In genomic region chr7:29287481-29287880, GRCm38 (mm10) we compare ENCODE assay signal across 19 mouse cellular contexts. TPM values are rescaled to one million over a fixed set of nuclear protein-coding genes. Genes with fewer than 3 reads are reported as not detected.
DNase-seq lines count a peak whose midpoint lies in the region; ATAC-seq and TF ChIP-seq lines count a peak whose summit lies in the region.
"Had no signal": no experiment of that assay in that cellular context is flagged by ENCODE, and none has a peak within 500 bp of the region (broad histone marks: within the 10 kb centered on the region; RNA-seq: fewer than 3 reads in every experiment).

No protein-coding gene starts in this region.

- no peak overlapping the region for H3K4me2 ChIP-seq in kidney, postnatal 0 days (ENCODE audit: low read length)
- no peak overlapping the region for H3K4me2 ChIP-seq in midbrain, embryonic 11.5 days
- H3K4me2 ChIP-seq in midbrain, embryonic 14.5 days (ENCODE audit: low read length) = no peak overlapping the region
- no peak overlapping the region for H3K4me2 ChIP-seq in stomach, embryonic 16.5 days (ENCODE audit: low read depth, low read length)
- H3K4me2 ChIP-seq: forebrain, embryonic 15.5 days; hindbrain, embryonic 12.5 days; limb, embryonic 15.5 days; stomach, embryonic 15.5 days had no signal

- 89% methylated on average over 7 of the region's 7 CpGs for WGBS in kidney, postnatal 0 days
- WGBS in midbrain, embryonic 11.5 days = 88% methylated on average over 7 of the region's 7 CpGs
- WGBS in midbrain, embryonic 14.5 days = 88% methylated on average over 7 of the region's 7 CpGs
- 84% methylated on average over 7 of the region's 7 CpGs for WGBS in stomach, embryonic 16.5 days

- H3K27ac ChIP-seq in kidney, postnatal 0 days = no peak overlapping the region
- H3K27ac ChIP-seq in midbrain, embryonic 11.5 days (ENCODE audit: low read depth, low read length) = no peak overlapping the region
- no peak overlapping the region for H3K27ac ChIP-seq in midbrain, embryonic 14.5 days (replicated peaks; ENCODE audit: low read depth, low read length)
- H3K27ac ChIP-seq in stomach, embryonic 16.5 days (ENCODE audit: low read length) = peak overlapping the region; percentile 27; the same call in 1 of the 2 replicates
- H3K27ac ChIP-seq: forebrain, embryonic 15.5 days; hindbrain, embryonic 12.5 days; limb, embryonic 15.5 days; stomach, embryonic 15.5 days had no signal

- peaks cover 16% of the 10 kb centered on the region for H3K4me1 ChIP-seq in kidney, postnatal 0 days (replicated peaks; ENCODE audit: insufficient read depth, low read length)
- peaks cover 19% of the 10 kb centered on the region for H3K4me1 ChIP-seq in midbrain, embryonic 11.5 days (ENCODE audit: control insufficient read depth, insufficient read depth, low read length)
- H3K4me1 ChIP-seq in midbrain, embryonic 14.5 days (ENCODE audit: control insufficient read depth, insufficient read depth, low read length) = peaks cover 4% of the 10 kb centered on the region; the same call in 1 of the 2 replicates
- peaks cover 24% of the 10 kb centered on the region for H3K4me1 ChIP-seq in stomach, embryonic 16.5 days (ENCODE audit: control insufficient read depth, insufficient read depth, low read length)

- H3K4me3 ChIP-seq in kidney, postnatal 0 days (replicated peaks; ENCODE audit: low read depth, low read length) = no peak overlapping the region
- no peak overlapping the region for H3K4me3 ChIP-seq in midbrain, embryonic 11.5 days (ENCODE audit: low read depth, low read length)
- no peak overlapping the region for H3K4me3 ChIP-seq in midbrain, embryonic 14.5 days (replicated peaks; ENCODE audit: low read depth, low read length)
- H3K4me3 ChIP-seq in stomach, embryonic 16.5 days (replicated peaks; ENCODE audit: low read length) = no peak overlapping the region
- H3K4me3 ChIP-seq: forebrain, embryonic 15.5 days; hindbrain, embryonic 12.5 days; limb, embryonic 15.5 days; stomach, embryonic 15.5 days had no signal

- H3K9ac ChIP-seq in kidney, postnatal 0 days (ENCODE audit: low read depth, low read length) = no peak overlapping the region
- no peak overlapping the region for H3K9ac ChIP-seq in midbrain, embryonic 11.5 days (ENCODE audit: low read length)
- H3K9ac ChIP-seq in midbrain, embryonic 14.5 days (replicated peaks; ENCODE audit: low read length) = no peak overlapping the region
- no peak overlapping the region for H3K9ac ChIP-seq in stomach, embryonic 16.5 days (ENCODE audit: low read length)
- H3K9ac ChIP-seq: forebrain, embryonic 15.5 days; hindbrain, embryonic 12.5 days; limb, embryonic 15.5 days; stomach, embryonic 15.5 days had no signal

- H3K9me3 ChIP-seq in kidney, postnatal 0 days (replicated peaks; ENCODE audit: low read length) = no peaks in the 10 kb centered on the region
- H3K9me3 ChIP-seq in midbrain, embryonic 11.5 days (ENCODE audit: control insufficient read depth, low read length) = no peaks in the 10 kb centered on the region
- H3K9me3 ChIP-seq in midbrain, embryonic 14.5 days (ENCODE audit: control insufficient read depth, low read length) = no peaks in the 10 kb centered on the region
- H3K9me3 ChIP-seq in stomach, embryonic 16.5 days (replicated peaks; ENCODE audit: control insufficient read depth, low read length) = no peaks in the 10 kb centered on the region
- H3K9me3 ChIP-seq: forebrain, embryonic 15.5 days; hindbrain, embryonic 12.5 days; limb, embryonic 15.5 days; stomach, embryonic 15.5 days had no signal

- no peaks in the 10 kb centered on the region for H3K36me3 ChIP-seq in kidney, postnatal 0 days (ENCODE audit: insufficient read depth, low read length)
- H3K36me3 ChIP-seq in midbrain, embryonic 11.5 days (ENCODE audit: control insufficient read depth, insufficient read depth, low read length) = no peaks in the 10 kb centered on the region
- H3K36me3 ChIP-seq in midbrain, embryonic 14.5 days (ENCODE audit: control insufficient read depth, insufficient read depth, low read length) = no peaks in the 10 kb centered on the region
- H3K36me3 ChIP-seq in stomach, embryonic 16.5 days (ENCODE audit: control insufficient read depth, insufficient read depth, low read length) = no peaks in the 10 kb centered on the region
- H3K36me3 ChIP-seq: forebrain, embryonic 15.5 days; hindbrain, embryonic 12.5 days; limb, embryonic 15.5 days; stomach, embryonic 15.5 days had no signal

- no peak for ATAC-seq in kidney, postnatal 0 days (replicated peaks; ENCODE audit: low FRiP score, low read depth)
- no peak for ATAC-seq in midbrain, embryonic 11.5 days (ENCODE audit: low FRiP score)
- ATAC-seq in midbrain, embryonic 14.5 days (ENCODE audit: low FRiP score, low TSS enrichment) = no peak
- no peak for ATAC-seq in stomach, embryonic 16.5 days (ENCODE audit: insufficient read depth, low FRiP score)
- ATAC-seq: forebrain, embryonic 15.5 days; inflammation-experienced regulatory T-cells, adult 6 months had no signal

- H3K27me3 ChIP-seq in kidney, postnatal 0 days (ENCODE audit: insufficient read depth, low read length) = no peaks in the 10 kb centered on the region; the same call in 1 of the 2 replicates
- H3K27me3 ChIP-seq in midbrain, embryonic 11.5 days (ENCODE audit: control insufficient read depth, insufficient read depth, low read length) = peaks cover 4% of the 10 kb centered on the region
- peaks cover 5% of the 10 kb centered on the region for H3K27me3 ChIP-seq in midbrain, embryonic 14.5 days (ENCODE audit: control insufficient read depth, insufficient read depth, low read length)
- peaks cover 1% of the 10 kb centered on the region; the same call in 1 of the 2 replicates for H3K27me3 ChIP-seq in stomach, embryonic 16.5 days (ENCODE audit: control insufficient read depth, insufficient read depth, low read length)

- peak; percentile 16; the same call in 1 of the 2 replicates for TF ChIP-seq CTCF in kidney, postnatal 0 days (IDR thresholded peaks at IDR 0.05; ENCODE audit: low read depth)

- DNase-seq in kidney, postnatal 0 days (ENCODE audit: low spot score) = no peak
- no peak for DNase-seq in kidney, postnatal 36 days
- peak; percentile 72 for DNase-seq in midbrain, embryonic 11.5 days (ENCODE audit: low spot score, missing footprints)
- no peak for DNase-seq in midbrain, embryonic 14.5 days
- peak; percentile 81 for DNase-seq in R1 (ENCODE audit: low read depth, low spot score)
- no peak for DNase-seq in cerebellum, adult 11 months
- DNase-seq in cerebellum, postnatal 25 days = no peak
- DNase-seq: B cell, adult 2 months; cerebellum, adult 2 months; gastrocnemius, postnatal 36 days; lung, adult 2 months; retina, postnatal 1 day; thymus, postnatal 14 days had no signal

RNA-seq across cellular contexts. Expression of gene Ppp1r14a, which starts 1.6 kb away (rescaled TPM):
- 21.6 and 25.0 TPM in 2 replicates for polyA plus RNA-seq in kidney, postnatal 0 days (2015; fragmentation: Nextera tagmentation; extraction: Ambion mirVana)
- 21.6 and 21.8 TPM in 2 replicates for polyA plus RNA-seq in midbrain, embryonic 11.5 days (2014; fragmentation: Nextera tagmentation; extraction: Ambion mirVana)
- 0.94 and 3.9 TPM in 2 replicates for polyA plus RNA-seq in midbrain, embryonic 14.5 days (2014; fragmentation: Nextera tagmentation; extraction: Ambion mirVana)
- 46.8 and 48.8 TPM in 2 replicates for polyA plus RNA-seq in stomach, embryonic 16.5 days (2015; fragmentation: Nextera tagmentation; extraction: Ambion mirVana)
- polyA plus RNA-seq: inflammation-experienced regulatory T-cells, adult 6 months had no signal

RNA-seq across cellular contexts. Expression of gene Spint2, which starts 5.8 kb away (rescaled TPM):
- 460 and 496 TPM in 2 replicates for polyA plus RNA-seq in kidney, postnatal 0 days (2015; fragmentation: Nextera tagmentation; extraction: Ambion mirVana)
- 16.5 and 18.3 TPM in 2 replicates for polyA plus RNA-seq in midbrain, embryonic 11.5 days (2014; fragmentation: Nextera tagmentation; extraction: Ambion mirVana)
- polyA plus RNA-seq in midbrain, embryonic 14.5 days (2014; fragmentation: Nextera tagmentation; extraction: Ambion mirVana) = 52.3 and 66.3 TPM in 2 replicates
- 399 and 413 TPM in 2 replicates for polyA plus RNA-seq in stomach, embryonic 16.5 days (2015; fragmentation: Nextera tagmentation; extraction: Ambion mirVana)

RNA-seq across cellular contexts. Expression of gene Dpf1, which starts 16.3 kb away (rescaled TPM):
- polyA plus RNA-seq in kidney, postnatal 0 days (2015; fragmentation: Nextera tagmentation; extraction: Ambion mirVana) = 0.70 and 0.72 TPM in 2 replicates
- 59.9 and 62.9 TPM in 2 replicates for polyA plus RNA-seq in midbrain, embryonic 11.5 days (2014; fragmentation: Nextera tagmentation; extraction: Ambion mirVana)
- polyA plus RNA-seq in midbrain, embryonic 14.5 days (2014; fragmentation: Nextera tagmentation; extraction: Ambion mirVana) = 203 and 214 TPM in 2 replicates
- 5.3 and 5.9 TPM in 2 replicates for polyA plus RNA-seq in stomach, embryonic 16.5 days (2015; fragmentation: Nextera tagmentation; extraction: Ambion mirVana)

RNA-seq across cellular contexts. Expression of gene 2200002D01Rik, which starts 39.2 kb away (rescaled TPM):
- 23.7 and 24.1 TPM in 2 replicates for polyA plus RNA-seq in kidney, postnatal 0 days (2015; fragmentation: Nextera tagmentation; extraction: Ambion mirVana)
- polyA plus RNA-seq in midbrain, embryonic 11.5 days (2014; fragmentation: Nextera tagmentation; extraction: Ambion mirVana) = 2.4 and 2.7 TPM in 2 replicates
- polyA plus RNA-seq in midbrain, embryonic 14.5 days (2014; fragmentation: Nextera tagmentation; extraction: Ambion mirVana) = 0.29 and 0.57 TPM in 2 replicates
- polyA plus RNA-seq in stomach, embryonic 16.5 days (2015; fragmentation: Nextera tagmentation; extraction: Ambion mirVana) = 77.3 and 80.2 TPM in 2 replicates

RNA-seq across cellular contexts. Expression of gene Yif1b, which starts 49.4 kb away (rescaled TPM):
- polyA plus RNA-seq in kidney, postnatal 0 days (2015; fragmentation: Nextera tagmentation; extraction: Ambion mirVana) = 121 and 131 TPM in 2 replicates
- polyA plus RNA-seq in midbrain, embryonic 11.5 days (2014; fragmentation: Nextera tagmentation; extraction: Ambion mirVana) = 77.1 and 81.5 TPM in 2 replicates
- polyA plus RNA-seq in midbrain, embryonic 14.5 days (2014; fragmentation: Nextera tagmentation; extraction: Ambion mirVana) = 86.6 and 107 TPM in 2 replicates
- 89.4 and 92.2 TPM in 2 replicates for polyA plus RNA-seq in stomach, embryonic 16.5 days (2015; fragmentation: Nextera tagmentation; extraction: Ambion mirVana)

Comparison
In these comparisons a context has a peak if more than half of its experiments do, and no peak if none do; other contexts are left out.
1. DNase-seq: peak in midbrain, embryonic 11.5 days (single experiment) and R1 (single experiment); none in kidney, postnatal 0 days (single experiment), kidney, postnatal 36 days (0 of 2), midbrain, embryonic 14.5 days (single experiment), cerebellum, adult 11 months (single experiment) and cerebellum, postnatal 25 days (0 of 2).